Mouse (Mus musculus): ENCODE measurements around the gene Rep15.

GRCm38 (mm10) chr6:147018364-147018763 is 14.0 kb upstream of the Rep15 start:
- TF ChIP-seq CTCF (IDR thresholded peaks at IDR 0.05; ENCODE audit: insufficient read depth, low read depth, low read length) (no peak), POLR2A (IDR thresholded peaks at IDR 0.05; ENCODE audit: insufficient read depth, low read depth, low read length) (no peak)

All from olfactory bulb, adult 2 months (tissue).